Mouse (Mus musculus): Measurements from ENCODE around the gene Pde10a.

Pde10a gene

GRCm38 (mm10) chr17:8525971-8526740 lies 984 bp downstream of the Pde10a start:
- no peak for DNase-seq (ENCODE audit: low spot score)

- DNase-seq (ENCODE audit: low spot score): no peak
Measured at GRCm38 (mm10) chr17:8526815-8527261, 1.7 kb downstream of the Pde10a start.

GRCm38 (mm10) chr17:8528641-8529040 lies 3.5 kb downstream of the Pde10a start:
- DNase-seq (ENCODE audit: low spot score): no peak

GRCm38 (mm10) chr17:8532609-8533008 lies 7.4 kb downstream of the Pde10a start:
- DNase-seq (ENCODE audit: low spot score): no peak

- DNase-seq (ENCODE audit: low spot score): no peak
Measured at GRCm38 (mm10) chr17:8533828-8534227, 8.7 kb downstream of the Pde10a start.

GRCm38 (mm10) chr17:8536522-8536921 lies 11.3 kb downstream of the Pde10a start:
- no peak for DNase-seq (ENCODE audit: low spot score)

- no peak for DNase-seq (ENCODE audit: low spot score)
Measured at GRCm38 (mm10) chr17:8538102-8538501, 12.9 kb downstream of the Pde10a start.

GRCm38 (mm10) chr17:8541974-8542538 lies 16.9 kb downstream of the Pde10a start:
- no peak for DNase-seq (ENCODE audit: low spot score)

- DNase-seq (ENCODE audit: low spot score): no peak
Measured at GRCm38 (mm10) chr17:8546366-8546765, 21.2 kb downstream of the Pde10a start.

GRCm38 (mm10) chr17:8548733-8549132 lies 23.6 kb downstream of the Pde10a start:
- no peak for DNase-seq (ENCODE audit: low spot score)

GRCm38 (mm10) chr17:8551641-8552040 lies 26.5 kb downstream of the Pde10a start:
- no peak for DNase-seq (ENCODE audit: low spot score)

GRCm38 (mm10) chr17:8552346-8553035 lies 27.3 kb downstream of the Pde10a start:
- no peak for DNase-seq (ENCODE audit: low spot score)

GRCm38 (mm10) chr17:8553601-8554000 lies 28.4 kb downstream of the Pde10a start:
- no peak for DNase-seq (ENCODE audit: low spot score)

- DNase-seq (ENCODE audit: low spot score): no peak
Measured at GRCm38 (mm10) chr17:8554219-8554618, 29.0 kb downstream of the Pde10a start.

- DNase-seq (ENCODE audit: low spot score): no peak
Measured at GRCm38 (mm10) chr17:8555785-8556184, 30.6 kb downstream of the Pde10a start.

GRCm38 (mm10) chr17:8556223-8556622 lies 31.1 kb downstream of the Pde10a start:
- no peak for DNase-seq (ENCODE audit: low spot score)

- no peak for DNase-seq (ENCODE audit: low spot score)
Measured at GRCm38 (mm10) chr17:8557926-8558325, 32.8 kb downstream of the Pde10a start.

- no peak for DNase-seq (ENCODE audit: low spot score)
Measured at GRCm38 (mm10) chr17:8562101-8562885, 37.1 kb downstream of the Pde10a start.

GRCm38 (mm10) chr17:8562886-8563280 lies 37.7 kb downstream of the Pde10a start:
- no peak for DNase-seq (ENCODE audit: low spot score)

- no peak for DNase-seq (ENCODE audit: low spot score)
Measured at GRCm38 (mm10) chr17:8566850-8567249, 41.7 kb downstream of the Pde10a start, which contains the start of gene Gm17087. Gene Gm17087, minus strand, starts transcription at chr17:8566950.

- no peak for DNase-seq (ENCODE audit: low spot score)
Measured at GRCm38 (mm10) chr17:8573542-8574260, 48.5 kb downstream of the Pde10a start.

- DNase-seq (ENCODE audit: low spot score): no peak
Measured at GRCm38 (mm10) chr17:8580360-8580759, 55.2 kb downstream of the Pde10a start.

Data from ovary, postnatal 10 days (tissue).